Mouse (Mus musculus): ENCODE data around the gene Neurl1a. TPM values are rescaled to one million over a fixed set of nuclear protein-coding genes. Genes with fewer than 3 reads are reported as not detected.
A peak's percentile ranks its signal among the peaks of the same experiment; 100 is the strongest.

Neurl1a gene
- polyA plus RNA-seq, 1 experiment from 2014 or later: 5.9 TPM

DNA sequence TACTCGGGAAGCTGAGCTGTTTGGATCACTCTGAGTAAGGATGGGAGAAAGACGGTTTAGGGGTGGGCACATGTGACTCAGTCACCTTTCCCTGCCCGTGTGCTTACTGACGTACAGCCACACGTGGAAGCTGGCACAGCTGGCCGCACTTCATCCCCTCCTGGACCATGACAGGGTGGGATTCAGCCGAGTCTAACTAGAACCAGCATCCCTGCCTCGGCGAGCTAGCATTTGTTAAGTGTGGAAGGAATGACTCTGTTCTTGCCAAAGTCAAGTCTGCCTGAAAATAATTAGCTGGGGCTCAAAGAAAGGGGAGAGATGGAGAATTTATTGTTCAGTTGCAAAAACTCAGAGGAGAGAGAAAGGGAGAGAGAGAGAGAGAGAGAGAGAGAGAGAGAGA, 91.9 kb downstream of the Neurl1a start:
- Histone ChIP-seq H3K9ac (ENCODE audit: low read depth, low read length) (no peak overlapping the region), H3K4me3 (ENCODE audit: low read length) (no peak overlapping the region), H3K9me3 (ENCODE audit: control insufficient read depth, low read length) (no peaks in the 10 kb centered on the region), H3K27me3 (ENCODE audit: control insufficient read depth, insufficient read depth, low read length) (no peaks in the 10 kb centered on the region), H3K4me1 (ENCODE audit: control insufficient read depth, insufficient read depth, low read length) (no peaks in the 10 kb centered on the region), H3K36me3 (ENCODE audit: control insufficient read depth, insufficient read depth, low read length) (peaks cover 73% of the 10 kb centered on the region), H3K4me2 (replicated peaks; ENCODE audit: low read depth, low read length) (no peak overlapping the region), H3K27ac (ENCODE audit: low read depth, low read length) (no peak overlapping the region)
- no peak for ATAC-seq (ENCODE audit: low FRiP score, low TSS enrichment)
- WGBS: 75% methylated on average over 9 of the region's 9 CpGs

DNA sequence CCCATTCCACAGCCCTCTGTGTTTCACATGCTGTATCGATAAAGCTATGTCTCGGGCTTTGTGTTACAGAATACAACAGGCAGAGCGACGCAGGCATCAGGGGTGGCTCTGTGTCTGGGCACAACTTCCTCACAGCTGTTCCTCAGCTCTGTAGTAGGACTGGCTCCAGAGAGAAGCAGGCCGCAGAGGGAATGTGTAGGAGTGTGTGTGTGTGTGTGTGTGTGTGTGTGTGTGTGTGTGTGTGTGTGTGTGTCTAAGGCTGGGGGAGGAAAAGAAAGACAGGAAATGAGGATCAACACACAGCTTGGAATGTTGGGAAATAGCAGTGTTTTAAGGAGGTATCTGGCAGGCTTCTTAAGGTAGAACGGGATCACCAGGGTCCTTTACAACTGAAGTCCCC, 98.1 kb downstream of the Neurl1a start:
- no peaks in the 10 kb centered on the region for H3K27me3 ChIP-seq (ENCODE audit: control insufficient read depth, insufficient read depth, low read length)
- H3K4me1 ChIP-seq (ENCODE audit: control insufficient read depth, insufficient read depth, low read length): peaks cover 13% of the 10 kb centered on the region; the same call in 1 of the 2 replicates
- no peak overlapping the region for H3K27ac ChIP-seq (ENCODE audit: low read depth, low read length)
- H3K9me3 ChIP-seq (ENCODE audit: control insufficient read depth, low read length): no peaks in the 10 kb centered on the region
- peaks cover 71% of the 10 kb centered on the region for H3K36me3 ChIP-seq (ENCODE audit: control insufficient read depth, insufficient read depth, low read length)
- H3K4me3 ChIP-seq (ENCODE audit: low read length): no peak overlapping the region
- 58% methylated on average over 6 of the region's 6 CpGs for WGBS
- no peak overlapping the region for H3K4me2 ChIP-seq (replicated peaks; ENCODE audit: low read depth, low read length)
- no peak overlapping the region for H3K9ac ChIP-seq (ENCODE audit: low read depth, low read length)
- no peak for ATAC-seq (ENCODE audit: low FRiP score, low TSS enrichment)

GRCm38 (mm10) chr19:47279372-47279771, 100.8 kb downstream of the Neurl1a start:
- WGBS: 54% methylated on average over 4 of the region's 4 CpGs
- peaks cover 64% of the 10 kb centered on the region for H3K36me3 ChIP-seq (ENCODE audit: control insufficient read depth, insufficient read depth, low read length)
- H3K4me1 ChIP-seq (ENCODE audit: control insufficient read depth, insufficient read depth, low read length): peaks cover 20% of the 10 kb centered on the region
- no peak for ATAC-seq (ENCODE audit: low FRiP score, low TSS enrichment)
- H3K4me3 ChIP-seq (ENCODE audit: low read length): no peak overlapping the region
- no peak overlapping the region for H3K4me2 ChIP-seq (replicated peaks; ENCODE audit: low read depth, low read length)
- no peak overlapping the region for H3K9ac ChIP-seq (ENCODE audit: low read depth, low read length)
- H3K27me3 ChIP-seq (ENCODE audit: control insufficient read depth, insufficient read depth, low read length): no peaks in the 10 kb centered on the region
- H3K27ac ChIP-seq (ENCODE audit: low read depth, low read length): peak overlapping the region; percentile 59; the same call in 1 of the 2 replicates
- no peaks in the 10 kb centered on the region for H3K9me3 ChIP-seq (ENCODE audit: control insufficient read depth, low read length)

DNA sequence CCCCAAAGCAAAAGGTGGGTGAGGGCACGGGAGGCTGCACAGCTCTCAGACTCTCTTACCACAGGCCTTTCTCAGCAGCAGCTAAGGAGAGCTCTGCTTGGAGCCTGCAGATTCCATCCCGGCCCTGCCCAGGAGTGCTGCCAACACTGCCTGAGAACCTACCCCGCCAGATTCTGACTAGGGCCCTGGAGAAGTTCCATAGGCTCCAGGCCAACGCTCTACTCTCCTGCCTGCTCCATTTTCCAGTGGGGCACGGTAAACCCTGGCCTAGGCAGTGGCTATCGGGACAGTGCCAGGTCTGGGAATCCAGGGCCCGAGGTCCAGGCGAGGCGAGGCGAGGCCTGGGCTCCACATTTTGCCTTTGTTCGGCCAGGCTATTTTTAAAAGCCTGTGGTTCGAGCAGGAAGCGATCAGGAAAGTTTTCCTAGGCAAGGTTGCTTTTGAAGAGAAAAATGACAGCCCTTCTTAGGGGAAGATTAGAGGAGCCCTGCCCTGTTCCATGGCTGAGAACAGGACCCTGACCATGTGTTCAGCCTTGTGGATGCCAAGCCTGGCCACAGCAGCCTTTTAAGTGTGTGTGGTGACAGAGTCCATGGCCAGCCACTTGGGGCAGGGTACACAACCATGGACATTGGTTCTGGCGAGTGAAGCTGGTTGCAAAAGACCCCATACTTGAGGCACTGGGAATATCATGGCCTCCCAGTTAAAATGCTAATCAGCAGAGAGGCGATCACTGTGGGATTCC, 101.3 kb downstream of the Neurl1a start:
- ATAC-seq (ENCODE audit: low FRiP score, low TSS enrichment): no peak
- 84% methylated on average over 15 of the region's 15 CpGs for WGBS
- peak overlapping the region; percentile 23; the same call in 1 of the 2 replicates for H3K9ac ChIP-seq (ENCODE audit: low read depth, low read length)
- peaks cover 20% of the 10 kb centered on the region for H3K4me1 ChIP-seq (ENCODE audit: control insufficient read depth, insufficient read depth, low read length)
- no peak overlapping the region for H3K4me3 ChIP-seq (ENCODE audit: low read length)
- H3K4me2 ChIP-seq (replicated peaks; ENCODE audit: low read depth, low read length): no peak overlapping the region
- peaks cover 66% of the 10 kb centered on the region for H3K36me3 ChIP-seq (ENCODE audit: control insufficient read depth, insufficient read depth, low read length)
- H3K27me3 ChIP-seq (ENCODE audit: control insufficient read depth, insufficient read depth, low read length): no peaks in the 10 kb centered on the region
- H3K27ac ChIP-seq (ENCODE audit: low read depth, low read length): peak overlapping the region; percentile 59; the same call in 1 of the 2 replicates
- H3K9me3 ChIP-seq (ENCODE audit: control insufficient read depth, low read length): no peaks in the 10 kb centered on the region

DNA sequence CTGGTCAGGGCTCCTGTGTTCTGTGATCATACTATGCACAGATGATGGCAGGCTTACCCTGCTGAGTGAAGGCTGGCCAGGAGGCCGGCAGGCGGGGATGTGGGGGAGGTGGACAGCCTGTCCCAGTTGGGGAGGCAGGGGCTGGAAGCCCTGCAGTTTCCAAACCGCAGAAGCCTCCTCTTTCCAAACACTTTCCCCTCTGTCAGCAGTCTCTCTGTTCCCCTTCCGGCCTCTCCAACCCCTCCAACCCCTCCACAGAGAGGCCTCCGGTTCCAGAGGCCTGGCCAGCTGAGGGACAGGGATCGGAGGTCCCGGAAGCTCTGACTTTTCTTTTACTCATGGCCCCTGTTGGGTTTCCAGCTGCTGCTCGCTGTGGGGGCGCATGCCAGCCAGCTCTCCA, 102.3 kb downstream of the Neurl1a start:
- Histone ChIP-seq H3K9ac (ENCODE audit: low read depth, low read length) (no peak overlapping the region), H3K9me3 (ENCODE audit: control insufficient read depth, low read length) (no peaks in the 10 kb centered on the region), H3K4me3 (ENCODE audit: low read length) (no peak overlapping the region), H3K36me3 (ENCODE audit: control insufficient read depth, insufficient read depth, low read length) (peaks cover 73% of the 10 kb centered on the region), H3K27ac (ENCODE audit: low read depth, low read length) (peak overlapping the region; percentile 71), H3K4me1 (ENCODE audit: control insufficient read depth, insufficient read depth, low read length) (peaks cover 20% of the 10 kb centered on the region), H3K27me3 (ENCODE audit: control insufficient read depth, insufficient read depth, low read length) (no peaks in the 10 kb centered on the region), H3K4me2 (replicated peaks; ENCODE audit: low read depth, low read length) (no peak overlapping the region)
- ATAC-seq (ENCODE audit: low FRiP score, low TSS enrichment): 0 out of 2 replicates have a peak, but pooled peaks have one; percentile 32
- WGBS: 49% methylated on average over 9 of the region's 9 CpGs

DNA sequence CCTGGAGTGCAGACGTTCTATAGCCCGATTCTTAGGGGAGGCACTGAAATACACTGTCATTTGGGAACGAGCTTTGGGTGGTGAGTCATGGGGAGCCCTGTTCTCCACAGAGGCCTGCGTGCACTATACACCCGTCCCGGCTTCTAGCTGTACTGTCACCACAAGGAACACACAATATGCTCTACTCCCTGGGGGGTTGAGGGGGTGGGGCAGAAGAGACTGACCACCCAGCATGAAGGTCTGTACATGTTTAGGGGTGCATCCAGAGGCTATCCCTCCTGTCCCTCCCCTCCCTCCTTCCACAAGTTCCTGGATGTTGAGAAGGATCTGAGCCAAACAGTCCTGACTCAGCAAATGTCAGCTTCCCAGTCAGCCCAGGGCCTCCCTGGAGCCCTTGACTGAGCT, 103.4 kb downstream of the Neurl1a start:
- H3K4me1 ChIP-seq (ENCODE audit: control insufficient read depth, insufficient read depth, low read length): peaks cover 25% of the 10 kb centered on the region
- H3K27ac ChIP-seq (ENCODE audit: low read depth, low read length): peak overlapping the region; percentile 71; the same call in 1 of the 2 replicates
- H3K4me2 ChIP-seq (replicated peaks; ENCODE audit: low read depth, low read length): no peak overlapping the region
- 0 out of 2 replicates have a peak, but pooled peaks have one; percentile 8 for ATAC-seq (ENCODE audit: low FRiP score, low TSS enrichment)
- no peak overlapping the region for H3K4me3 ChIP-seq (ENCODE audit: low read length)
- no peak overlapping the region for H3K9ac ChIP-seq (ENCODE audit: low read depth, low read length)
- H3K36me3 ChIP-seq (ENCODE audit: control insufficient read depth, insufficient read depth, low read length): peaks cover 72% of the 10 kb centered on the region
- 80% methylated on average over 6 of the region's 6 CpGs for WGBS
- H3K9me3 ChIP-seq (ENCODE audit: control insufficient read depth, low read length): no peaks in the 10 kb centered on the region
- no peaks in the 10 kb centered on the region for H3K27me3 ChIP-seq (ENCODE audit: control insufficient read depth, insufficient read depth, low read length)

GRCm38 (mm10) chr19:47282688-47283215, 104.1 kb downstream of the Neurl1a start:
- no peak overlapping the region for H3K27ac ChIP-seq (ENCODE audit: low read depth, low read length)
- H3K4me1 ChIP-seq (ENCODE audit: control insufficient read depth, insufficient read depth, low read length): peaks cover 26% of the 10 kb centered on the region
- ATAC-seq (ENCODE audit: low FRiP score, low TSS enrichment): no peak
- H3K36me3 ChIP-seq (ENCODE audit: control insufficient read depth, insufficient read depth, low read length): peaks cover 67% of the 10 kb centered on the region
- no peak overlapping the region for H3K4me2 ChIP-seq (replicated peaks; ENCODE audit: low read depth, low read length)
- no peaks in the 10 kb centered on the region for H3K27me3 ChIP-seq (ENCODE audit: control insufficient read depth, insufficient read depth, low read length)
- no peak overlapping the region for H3K4me3 ChIP-seq (ENCODE audit: low read length)
- no peak overlapping the region for H3K9ac ChIP-seq (ENCODE audit: low read depth, low read length)
- WGBS: 95% methylated on average over 17 of the region's 17 CpGs
- no peaks in the 10 kb centered on the region for H3K9me3 ChIP-seq (ENCODE audit: control insufficient read depth, low read length)

GRCm38 (mm10) chr19:47285581-47285980, 107.0 kb downstream of the Neurl1a start:
- Histone ChIP-seq H3K9me3 (ENCODE audit: control insufficient read depth, low read length) (no peaks in the 10 kb centered on the region), H3K27ac (ENCODE audit: low read depth, low read length) (no peak overlapping the region), H3K27me3 (ENCODE audit: control insufficient read depth, insufficient read depth, low read length) (no peaks in the 10 kb centered on the region), H3K36me3 (ENCODE audit: control insufficient read depth, insufficient read depth, low read length) (peaks cover 56% of the 10 kb centered on the region), H3K4me3 (ENCODE audit: low read length) (no peak overlapping the region), H3K9ac (ENCODE audit: low read depth, low read length) (no peak overlapping the region), H3K4me1 (ENCODE audit: control insufficient read depth, insufficient read depth, low read length) (peaks cover 20% of the 10 kb centered on the region), H3K4me2 (replicated peaks; ENCODE audit: low read depth, low read length) (no peak overlapping the region)
- 83% methylated on average over 6 of the region's 6 CpGs for WGBS
- ATAC-seq (ENCODE audit: low FRiP score, low TSS enrichment): no peak

- Histone ChIP-seq H3K9me3 (ENCODE audit: control insufficient read depth, low read length) (no peaks in the 10 kb centered on the region), H3K36me3 (ENCODE audit: control insufficient read depth, insufficient read depth, low read length) (peaks cover 44% of the 10 kb centered on the region), H3K4me3 (ENCODE audit: low read length) (no peak overlapping the region), H3K4me1 (ENCODE audit: control insufficient read depth, insufficient read depth, low read length) (peaks cover 25% of the 10 kb centered on the region), H3K27ac (ENCODE audit: low read depth, low read length) (no peak overlapping the region; the same call in 1 of the 2 replicates), H3K9ac (ENCODE audit: low read depth, low read length) (no peak overlapping the region), H3K4me2 (replicated peaks; ENCODE audit: low read depth, low read length) (no peak overlapping the region), H3K27me3 (ENCODE audit: control insufficient read depth, insufficient read depth, low read length) (no peaks in the 10 kb centered on the region)
- no peak for ATAC-seq (ENCODE audit: low FRiP score, low TSS enrichment)
- WGBS: 57% methylated on average over 17 of the region's 17 CpGs
Measured at GRCm38 (mm10) chr19:47286886-47287450, 108.3 kb downstream of the Neurl1a start.

Measured in kidney, embryonic 14.5 days (tissue).